Mouse (Mus musculus): ENCODE measurements around the gene Dync2h1.

DNA sequence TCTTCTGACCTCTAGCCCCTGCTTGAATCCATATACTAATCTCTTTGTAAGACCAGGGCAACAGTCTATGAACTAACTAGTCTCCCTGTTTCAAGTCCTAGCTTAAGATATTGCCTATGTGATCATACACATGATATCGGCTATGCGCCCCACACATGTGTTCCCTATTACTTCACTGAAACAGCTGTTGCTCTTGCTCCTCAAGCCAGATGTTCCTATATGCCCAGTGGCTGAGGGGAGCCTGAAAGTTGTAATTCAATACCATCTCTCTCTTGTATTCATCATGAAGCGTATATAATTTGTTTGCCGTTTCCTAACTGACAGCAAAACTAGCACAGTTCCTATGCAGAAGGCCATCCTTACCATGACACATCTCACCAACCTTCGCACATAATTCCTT lies 23.6 kb downstream of the Dync2h1 start:
- no peak for TF ChIP-seq CTCF (IDR thresholded peaks at IDR 0.05)
- no peak for TF ChIP-seq POLR2A (IDR thresholded peaks at IDR 0.05; ENCODE audit: insufficient read depth, low read depth, low read length)

All from heart, adult 2 months (tissue).